Mouse (Mus musculus) CD4-positive, CD25-positive, alpha-beta regulatory T cell, adult 2 months (primary cell): ENCODE measurements around the gene Abraxas1.
A peak's percentile ranks its signal among the peaks of the same experiment; 100 is the strongest.

ENCODE experiments used
- DNase-seq: peaks from one replicate; pipeline ENCODE4 v3.0.0-alpha.2; 2012; ENCODE audit warnings: low read depth, low spot score

Gene Abraxas1

GRCm38 (mm10) chr5:100822826-100823225 is 2.1 kb upstream of the Abraxas1 start:
- no peak for DNase-seq

- no peak for DNase-seq
Measured at GRCm38 (mm10) chr5:100821375-100821774, 610 bp upstream of the Abraxas1 start.

- peak; percentile 57 for DNase-seq
Measured at GRCm38 (mm10) chr5:100819568-100820480, 941 bp downstream of the Abraxas1 start.

GRCm38 (mm10) chr5:100818341-100818740 is 2.4 kb downstream of the Abraxas1 start:
- DNase-seq: no peak

- DNase-seq: peak; percentile 90
Measured at GRCm38 (mm10) chr5:100798165-100798860, 22.5 kb downstream of the Abraxas1 start, which contains the start of the genes Helq and Mrps18c. Gene Helq, minus strand, starts transcription at chr5:100798598. Gene Mrps18c, plus strand, starts transcription at chr5:100798627.

- DNase-seq: no peak
Measured at GRCm38 (mm10) chr5:100794084-100794483, 26.7 kb downstream of the Abraxas1 start.

- DNase-seq: no peak
Measured at GRCm38 (mm10) chr5:100792261-100792660, 28.5 kb downstream of the Abraxas1 start.

- no peak for DNase-seq
Measured at GRCm38 (mm10) chr5:100787527-100787926, 33.2 kb downstream of the Abraxas1 start.

- DNase-seq: no peak
Measured at GRCm38 (mm10) chr5:100779002-100779401, 41.8 kb downstream of the Abraxas1 start.

GRCm38 (mm10) chr5:100776900-100777299 is 43.9 kb downstream of the Abraxas1 start:
- DNase-seq: no peak

- no peak for DNase-seq
Measured at GRCm38 (mm10) chr5:100775778-100776404, 44.9 kb downstream of the Abraxas1 start.

- no peak for DNase-seq
Measured at GRCm38 (mm10) chr5:100771575-100771974, 49.2 kb downstream of the Abraxas1 start.

GRCm38 (mm10) chr5:100766026-100766425 is 54.7 kb downstream of the Abraxas1 start:
- DNase-seq: no peak

- DNase-seq: no peak
Measured at GRCm38 (mm10) chr5:100761736-100762135, 59.0 kb downstream of the Abraxas1 start.

GRCm38 (mm10) chr5:100760049-100760663 is 60.6 kb downstream of the Abraxas1 start:
- no peak for DNase-seq

GRCm38 (mm10) chr5:100758121-100758520 is 62.6 kb downstream of the Abraxas1 start:
- DNase-seq: no peak
